Mouse (Mus musculus): ENCODE measurements around the gene Prr22. TPM values are rescaled to one million over a fixed set of nuclear protein-coding genes. Genes with fewer than 3 reads are reported as not detected.

Prr22 gene
- 0.68 and 0.69 TPM in 2 replicates for polyA plus RNA-seq (2015; fragmentation: Nextera tagmentation; extraction: Ambion mirVana)

DNA sequence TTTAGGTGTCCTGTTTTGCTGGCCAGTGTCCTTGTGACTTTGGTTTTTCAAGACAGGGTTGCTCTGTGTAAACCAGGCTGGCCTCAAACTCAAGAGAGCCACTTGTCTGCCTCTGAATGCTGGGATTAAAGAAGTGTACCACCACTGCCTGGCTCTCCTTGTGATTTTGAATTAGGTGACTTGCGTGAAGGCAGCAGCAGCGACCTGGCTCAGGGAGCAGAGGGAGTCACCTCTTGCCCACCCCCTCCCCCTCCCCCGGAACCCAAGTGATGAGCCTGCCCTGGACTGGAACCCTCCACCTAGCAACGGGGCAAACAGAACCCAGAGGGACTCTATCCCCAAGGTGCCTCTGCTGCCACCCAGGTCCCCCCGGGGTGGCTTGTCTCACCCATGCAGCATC lies at the start of gene Prr22:
Prr22 (plus strand) TSS at position 301 of the 400 bp plus-strand sequence.

DNA sequence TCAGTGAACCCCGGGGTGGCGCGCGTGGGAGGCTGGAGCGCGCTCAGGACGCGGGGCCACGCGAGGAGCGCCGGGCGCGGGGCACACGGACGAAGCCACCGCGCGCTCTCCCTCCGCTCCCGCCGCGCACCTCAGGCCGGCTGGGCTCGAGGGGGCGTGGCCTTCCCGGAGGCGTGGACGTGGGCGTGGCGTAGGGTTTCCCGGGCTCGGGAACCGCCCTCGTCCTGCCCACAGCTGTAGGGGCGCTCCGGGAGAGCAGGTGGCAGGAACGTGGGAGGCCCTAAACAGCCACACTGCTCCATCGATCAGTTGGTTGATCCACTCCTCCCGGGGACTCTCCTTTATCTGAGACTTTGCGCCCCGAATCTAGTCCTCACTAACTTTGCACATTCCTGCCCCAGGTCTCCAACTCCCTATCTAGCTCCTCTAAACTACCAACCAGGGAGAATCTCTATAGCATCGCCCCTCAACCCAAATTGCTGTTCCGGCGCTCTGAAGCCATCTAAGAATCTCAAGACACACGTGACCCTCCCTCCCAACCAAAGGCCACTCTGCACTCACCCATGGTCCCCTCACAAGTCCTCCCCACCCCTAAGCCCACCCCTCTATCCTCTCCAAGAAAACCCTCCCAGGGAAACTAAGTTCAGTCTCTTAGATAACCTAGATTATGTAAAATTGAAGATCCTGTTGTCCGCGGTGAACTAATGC lies 12.5 kb upstream of the Prr22 start, which contains the start of gene Nrtn:
Nrtn (minus strand) TSS at position 115 of the 708 bp plus-strand sequence.

DNA sequence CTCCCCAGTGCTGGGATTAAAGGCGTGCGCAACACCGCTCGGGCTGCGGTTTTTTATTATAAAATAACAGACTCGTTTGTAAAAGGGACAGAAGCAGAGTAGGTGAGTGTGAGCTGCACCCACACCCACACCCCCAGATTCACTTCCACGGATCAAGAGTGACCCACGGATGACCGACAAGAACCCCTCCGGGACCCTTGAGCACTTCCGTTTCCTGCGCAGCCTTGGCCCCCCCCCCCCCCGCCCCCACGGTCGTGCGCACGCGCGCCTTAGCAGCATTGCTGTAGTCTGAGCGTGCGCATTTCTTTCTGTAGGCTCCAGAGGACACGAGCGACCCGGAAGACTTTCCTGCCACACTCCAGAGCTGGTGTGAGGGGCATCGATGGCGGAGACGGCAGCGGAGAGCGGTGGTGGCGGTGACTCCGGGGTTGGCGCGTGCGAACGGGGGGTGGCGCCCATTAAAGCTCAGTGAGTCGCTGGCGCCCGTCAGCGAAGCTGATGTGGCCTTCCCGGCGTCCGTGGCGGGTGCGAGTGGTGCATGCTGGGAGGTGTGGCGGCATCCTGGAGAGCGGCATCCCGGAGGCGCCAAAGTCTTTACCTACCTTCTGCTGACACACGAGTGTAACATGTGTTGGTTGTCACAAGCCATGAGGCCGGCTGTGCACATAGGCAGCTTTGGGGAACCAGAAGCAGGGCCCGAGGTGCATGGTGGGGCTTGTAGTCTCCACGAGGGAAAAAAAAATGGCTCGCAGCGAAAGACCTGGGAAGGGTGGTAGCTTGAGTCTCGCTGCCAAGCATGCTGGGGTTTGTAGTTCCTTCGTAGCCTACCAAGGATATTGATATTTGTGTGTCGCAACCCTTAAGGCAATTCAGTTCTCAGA lies 5.3 kb upstream of the Prr22 start, which contains the start of gene Dus3l:
Dus3l (plus strand) TSS at position 284 of the 881 bp plus-strand sequence.

Other genes with a start within 250 kb of the Prr22 start
- 0.28 and 0.56 TPM in 2 replicates for gene Gm20219, start 215.9 kb upstream of the Prr22 start, polyA plus RNA-seq (2015; fragmentation: Nextera tagmentation; extraction: Ambion mirVana)
- gene Safb2, start 185.7 kb upstream of the Prr22 start, polyA plus RNA-seq (2015; fragmentation: Nextera tagmentation; extraction: Ambion mirVana) = 53.0 and 53.3 TPM in 2 replicates
- gene Safb, start 185.4 kb upstream of the Prr22 start, polyA plus RNA-seq (2015; fragmentation: Nextera tagmentation; extraction: Ambion mirVana) = 56.7 and 58.7 TPM in 2 replicates
- gene 2410015M20Rik, start 160.5 kb upstream of the Prr22 start, polyA plus RNA-seq (2015; fragmentation: Nextera tagmentation; extraction: Ambion mirVana) = 194 and 195 TPM in 2 replicates
- 1,975 and 1,990 TPM in 2 replicates for gene Rpl36, start 156.8 kb upstream of the Prr22 start, polyA plus RNA-seq (2015; fragmentation: Nextera tagmentation; extraction: Ambion mirVana)
- gene Lonp1, start 143.4 kb upstream of the Prr22 start, polyA plus RNA-seq (2015; fragmentation: Nextera tagmentation; extraction: Ambion mirVana) = 31.1 and 32.0 TPM in 2 replicates
- 0.05 and 0.14 TPM in 2 replicates for gene Catsperd, start 142.1 kb upstream of the Prr22 start, polyA plus RNA-seq (2015; fragmentation: Nextera tagmentation; extraction: Ambion mirVana)
- 43.6 and 44.4 TPM in 2 replicates for gene Ranbp3, start 97.0 kb upstream of the Prr22 start, polyA plus RNA-seq (2015; fragmentation: Nextera tagmentation; extraction: Ambion mirVana)
- 270 and 276 TPM in 2 replicates for gene Ndufa11, start 52.5 kb upstream of the Prr22 start, polyA plus RNA-seq (2015; fragmentation: Nextera tagmentation; extraction: Ambion mirVana)
- gene Vmac, start 52.2 kb upstream of the Prr22 start, polyA plus RNA-seq (2015; fragmentation: Nextera tagmentation; extraction: Ambion mirVana) = 6.5 and 9.3 TPM in 2 replicates
- 1.2 and 1.6 TPM in 2 replicates for gene Nrtn, start 12.7 kb upstream of the Prr22 start, polyA plus RNA-seq (2015; fragmentation: Nextera tagmentation; extraction: Ambion mirVana)
- 16.3 and 20.4 TPM in 2 replicates for gene Dus3l, start 5.5 kb upstream of the Prr22 start, polyA plus RNA-seq (2015; fragmentation: Nextera tagmentation; extraction: Ambion mirVana)
- 9.1 and 9.9 TPM in 2 replicates for gene Rfx2, start 60.8 kb downstream of the Prr22 start, polyA plus RNA-seq (2015; fragmentation: Nextera tagmentation; extraction: Ambion mirVana)
- not detected in 2 replicates for gene Acsbg2, start 104.2 kb downstream of the Prr22 start, polyA plus RNA-seq (2015; fragmentation: Nextera tagmentation; extraction: Ambion mirVana)
- gene 1700061G19Rik, start 105.2 kb downstream of the Prr22 start, polyA plus RNA-seq (2015; fragmentation: Nextera tagmentation; extraction: Ambion mirVana) = 0.14 and 0.29 TPM in 2 replicates
- gene Mllt1, start 165.2 kb downstream of the Prr22 start, polyA plus RNA-seq (2015; fragmentation: Nextera tagmentation; extraction: Ambion mirVana) = 8.9 and 9.8 TPM in 2 replicates
- not detected in 2 replicates for gene Acer1, start 211.9 kb downstream of the Prr22 start, polyA plus RNA-seq (2015; fragmentation: Nextera tagmentation; extraction: Ambion mirVana)
- gene Clpp, start 220.1 kb downstream of the Prr22 start, polyA plus RNA-seq (2015; fragmentation: Nextera tagmentation; extraction: Ambion mirVana) = 88.8 and 89.3 TPM in 2 replicates
- gene Alkbh7, start 227.1 kb downstream of the Prr22 start, polyA plus RNA-seq (2015; fragmentation: Nextera tagmentation; extraction: Ambion mirVana) = 20.8 and 25.9 TPM in 2 replicates
- not detected in 2 replicates for gene Pspn, start 229.8 kb downstream of the Prr22 start, polyA plus RNA-seq (2015; fragmentation: Nextera tagmentation; extraction: Ambion mirVana)
- gene Gtf2f1, start 241.0 kb downstream of the Prr22 start, polyA plus RNA-seq (2015; fragmentation: Nextera tagmentation; extraction: Ambion mirVana) = 70.2 and 72.7 TPM in 2 replicates
- 0.40 and 0.46 TPM in 2 replicates for gene Gm17949, start 241.2 kb downstream of the Prr22 start, polyA plus RNA-seq (2015; fragmentation: Nextera tagmentation; extraction: Ambion mirVana)